ENCODE assay signal across 14 mouse cellular contexts in the genomic region with DNA sequence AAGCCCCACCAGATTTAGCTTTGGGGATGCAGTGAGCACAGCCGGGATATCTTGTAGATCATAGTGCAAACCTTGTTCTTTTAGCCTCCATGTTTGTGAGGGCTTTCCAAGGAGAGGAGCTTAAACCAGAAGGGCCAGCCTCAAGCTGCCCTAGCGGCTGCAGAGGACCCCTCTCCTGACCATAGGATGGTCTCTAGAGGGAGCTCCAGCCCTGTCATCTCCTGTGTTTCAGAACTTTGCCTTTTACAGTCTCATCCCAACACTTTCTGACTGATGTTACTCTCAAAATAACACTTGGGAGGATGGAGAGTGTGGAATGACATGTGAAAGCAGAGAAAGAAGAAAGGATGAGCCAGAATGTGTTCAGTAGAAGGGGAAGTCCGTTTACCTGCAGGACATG. TPM values are rescaled to one million over a fixed set of nuclear protein-coding genes. Genes with fewer than 3 reads are reported as not detected.
DNase-seq lines count a peak whose midpoint lies in the region; ATAC-seq and TF ChIP-seq lines count a peak whose summit lies in the region.
"Had no signal": no experiment of that assay in that cellular context is flagged by ENCODE, and none has a peak within 500 bp of the region (broad histone marks: within the 10 kb centered on the region; RNA-seq: fewer than 3 reads in every experiment).

No protein-coding gene starts in this region.

- WGBS in forebrain, postnatal 0 days: 38% methylated on average over 3 of the region's 3 CpGs
- 50% methylated on average over 3 of the region's 3 CpGs for WGBS in forebrain, embryonic 15.5 days
- 45% methylated on average over 3 of the region's 3 CpGs for WGBS in kidney, embryonic 15.5 days
- WGBS in neural tube, embryonic 14.5 days: 50% methylated on average over 3 of the region's 3 CpGs
- 47% methylated on average over 3 of the region's 3 CpGs for WGBS in hindbrain, embryonic 12.5 days

- no peak overlapping the region for H3K9ac ChIP-seq in forebrain, postnatal 0 days
- no peak overlapping the region for H3K9ac ChIP-seq in forebrain, embryonic 15.5 days (replicated peaks)
- H3K9ac ChIP-seq in kidney, embryonic 15.5 days: no peak overlapping the region
- no peak overlapping the region for H3K9ac ChIP-seq in neural tube, embryonic 14.5 days (replicated peaks; ENCODE audit: low read depth, low read length)
- no peak overlapping the region for H3K9ac ChIP-seq in hindbrain, embryonic 12.5 days
- H3K9ac ChIP-seq: embryonic facial prominence, embryonic 13.5 days; forebrain, embryonic 13.5 days; liver, embryonic 15.5 days had no signal

- no peaks in the 10 kb centered on the region for H3K4me1 ChIP-seq in forebrain, postnatal 0 days (ENCODE audit: insufficient read depth)
- no peaks in the 10 kb centered on the region for H3K4me1 ChIP-seq in forebrain, embryonic 15.5 days
- no peaks in the 10 kb centered on the region for H3K4me1 ChIP-seq in kidney, embryonic 15.5 days
- no peaks in the 10 kb centered on the region for H3K4me1 ChIP-seq in neural tube, embryonic 14.5 days (ENCODE audit: control insufficient read depth, insufficient read depth, low read length)
- H3K4me1 ChIP-seq in hindbrain, embryonic 12.5 days: no peaks in the 10 kb centered on the region
- H3K4me1 ChIP-seq: embryonic facial prominence, embryonic 13.5 days; forebrain, embryonic 13.5 days; liver, embryonic 15.5 days had no signal

- H3K27me3 ChIP-seq in forebrain, postnatal 0 days (ENCODE audit: insufficient read depth, low read length): no peaks in the 10 kb centered on the region
- no peaks in the 10 kb centered on the region for H3K27me3 ChIP-seq in forebrain, embryonic 15.5 days
- H3K27me3 ChIP-seq in kidney, embryonic 15.5 days: no peaks in the 10 kb centered on the region
- H3K27me3 ChIP-seq in neural tube, embryonic 14.5 days (ENCODE audit: control insufficient read depth, insufficient read depth, low read length): no peaks in the 10 kb centered on the region
- no peaks in the 10 kb centered on the region for H3K27me3 ChIP-seq in hindbrain, embryonic 12.5 days
- H3K27me3 ChIP-seq: embryonic facial prominence, embryonic 13.5 days; forebrain, embryonic 13.5 days; liver, embryonic 15.5 days had no signal

- ATAC-seq in forebrain, postnatal 0 days: no peak
- no peak for ATAC-seq in forebrain, embryonic 15.5 days (replicated peaks)
- no peak for ATAC-seq in kidney, embryonic 15.5 days (replicated peaks; ENCODE audit: low FRiP score)
- peak; percentile 49; the same call in 1 of the 2 replicates for ATAC-seq in neural tube, embryonic 14.5 days (ENCODE audit: low read depth)
- no peak for ATAC-seq in hindbrain, embryonic 12.5 days (ENCODE audit: low FRiP score)
- ATAC-seq: forebrain, embryonic 13.5 days had no signal

- H3K9me3 ChIP-seq in forebrain, postnatal 0 days (ENCODE audit: low read length): no peaks in the 10 kb centered on the region
- H3K9me3 ChIP-seq in forebrain, embryonic 15.5 days: no peaks in the 10 kb centered on the region
- H3K9me3 ChIP-seq in kidney, embryonic 15.5 days (replicated peaks): no peaks in the 10 kb centered on the region
- no peaks in the 10 kb centered on the region for H3K9me3 ChIP-seq in neural tube, embryonic 14.5 days (ENCODE audit: control insufficient read depth, low read length)
- H3K9me3 ChIP-seq in hindbrain, embryonic 12.5 days (replicated peaks): no peaks in the 10 kb centered on the region
- H3K9me3 ChIP-seq: embryonic facial prominence, embryonic 13.5 days; forebrain, embryonic 13.5 days; liver, embryonic 15.5 days had no signal

- TF ChIP-seq CTCF in forebrain, postnatal 0 days (IDR thresholded peaks at IDR 0.05; ENCODE audit: low read depth): peak; percentile 52

- H3K4me3 ChIP-seq in forebrain, postnatal 0 days (ENCODE audit: low read depth, low read length): no peak overlapping the region
- H3K4me3 ChIP-seq in forebrain, embryonic 15.5 days: no peak overlapping the region
- H3K4me3 ChIP-seq in kidney, embryonic 15.5 days (replicated peaks): no peak overlapping the region
- H3K4me3 ChIP-seq in neural tube, embryonic 14.5 days (ENCODE audit: low read depth, low read length): no peak overlapping the region
- no peak overlapping the region for H3K4me3 ChIP-seq in hindbrain, embryonic 12.5 days
- H3K4me3 ChIP-seq: embryonic facial prominence, embryonic 13.5 days; forebrain, embryonic 13.5 days; liver, embryonic 15.5 days had no signal

- no peak for DNase-seq in forebrain, postnatal 0 days
- DNase-seq in kidney, postnatal 4 days: peak; percentile 22 to 32
- DNase-seq in neural tube, embryonic 10.5 days (ENCODE audit: extremely low spot score, low spot score): no peak
- no peak for DNase-seq in thymus, postnatal 10 days (ENCODE audit: low spot score in 2 of 2)
- DNase-seq: adrenal gland, adult 2 months; kidney, postnatal 25 days had no signal

- H3K27ac ChIP-seq in forebrain, postnatal 0 days (ENCODE audit: low read depth, low read length): no peak overlapping the region
- H3K27ac ChIP-seq in forebrain, embryonic 15.5 days (replicated peaks): no peak overlapping the region
- no peak overlapping the region for H3K27ac ChIP-seq in kidney, embryonic 15.5 days
- no peak overlapping the region for H3K27ac ChIP-seq in neural tube, embryonic 14.5 days (ENCODE audit: low read depth, low read length)
- no peak overlapping the region for H3K27ac ChIP-seq in hindbrain, embryonic 12.5 days
- H3K27ac ChIP-seq: embryonic facial prominence, embryonic 13.5 days; forebrain, embryonic 13.5 days; liver, embryonic 15.5 days had no signal

- no peaks in the 10 kb centered on the region for H3K36me3 ChIP-seq in forebrain, postnatal 0 days (ENCODE audit: insufficient read depth)
- H3K36me3 ChIP-seq in forebrain, embryonic 15.5 days: no peaks in the 10 kb centered on the region
- H3K36me3 ChIP-seq in kidney, embryonic 15.5 days: no peaks in the 10 kb centered on the region
- no peaks in the 10 kb centered on the region for H3K36me3 ChIP-seq in neural tube, embryonic 14.5 days (ENCODE audit: control insufficient read depth, insufficient read depth, low read length)
- H3K36me3 ChIP-seq in hindbrain, embryonic 12.5 days: no peaks in the 10 kb centered on the region
- H3K36me3 ChIP-seq: embryonic facial prominence, embryonic 13.5 days; liver, embryonic 15.5 days had no signal

- no peak overlapping the region for H3K4me2 ChIP-seq in forebrain, postnatal 0 days (ENCODE audit: low read depth)
- H3K4me2 ChIP-seq in forebrain, embryonic 15.5 days (replicated peaks): no peak overlapping the region
- H3K4me2 ChIP-seq in kidney, embryonic 15.5 days: no peak overlapping the region
- H3K4me2 ChIP-seq in neural tube, embryonic 14.5 days (ENCODE audit: low read depth, low read length): no peak overlapping the region
- H3K4me2 ChIP-seq in hindbrain, embryonic 12.5 days (replicated peaks): no peak overlapping the region
- H3K4me2 ChIP-seq: embryonic facial prominence, embryonic 13.5 days; forebrain, embryonic 13.5 days; liver, embryonic 15.5 days had no signal

RNA-seq across cellular contexts. Expression of a gene that starts 11.4 kb away (rescaled TPM):
- 36.6 and 40.3 TPM in 2 replicates for total RNA-seq in forebrain, postnatal 0 days (2014; rRNA removed)
- 24.2 and 34.4 TPM in 2 replicates for polyA plus RNA-seq in forebrain, postnatal 0 days (2015; fragmentation: Nextera tagmentation; extraction: Ambion mirVana)
- 11.1 and 11.5 TPM in 2 replicates for polyA plus RNA-seq in forebrain, embryonic 15.5 days (2015; fragmentation: Nextera tagmentation; extraction: Ambion mirVana)
- 0.30 and 0.40 TPM in 2 replicates for polyA plus RNA-seq in kidney, embryonic 15.5 days (2015; fragmentation: Nextera tagmentation; extraction: Ambion mirVana)
- polyA plus RNA-seq in neural tube, embryonic 14.5 days (2014; fragmentation: Nextera tagmentation; extraction: Ambion mirVana): 19.3 and 27.6 TPM in 2 replicates
- 2.0 and 2.6 TPM in 2 replicates for polyA plus RNA-seq in hindbrain, embryonic 12.5 days (2016; fragmentation: Nextera tagmentation; extraction: Ambion mirVana)
- polyA plus RNA-seq: gonadal fat pad, adult 2 months had no signal

Comparison
In these comparisons a context has a peak if more than half of its experiments do, and no peak if none do; other contexts are left out.
1. DNase-seq: peak in kidney, postnatal 4 days (2 of 2); none in forebrain, postnatal 0 days (single experiment), neural tube, embryonic 10.5 days (single experiment) and thymus, postnatal 10 days (0 of 2).